Mouse (Mus musculus) olfactory bulb, adult 2 months (tissue): ENCODE results near the gene Mrps23. TPM values are rescaled to one million over a fixed set of nuclear protein-coding genes. Genes with fewer than 3 reads are reported as not detected.
"Not testable (repeated sequence)": the region's sequence is repeated elsewhere in the genome, so short reads cannot be mapped to it uniquely, and the experiment has no call there.

Source experiments
- H3K27ac ChIP-seq: fragments of 200-500 bp; 2 replicates; pipeline ENCODE4 v1.5.1; 2012; ENCODE audit warnings: low read depth, low read length; ENCODE audit not compliant: insufficient read depth
- H3K4me1 ChIP-seq: fragments of 200-500 bp; 2 replicates; pipeline ENCODE4 v1.6.1; 2012; ENCODE audit warnings: low read length; ENCODE audit not compliant: control insufficient read depth, insufficient read depth
- H3K4me3 ChIP-seq: fragments of 200-500 bp; 2 replicates; pipeline ENCODE4 v1.5.1; 2012; ENCODE audit warnings: mild to moderate bottlenecking, low read depth, low read length, moderate library complexity; ENCODE audit not compliant: insufficient read depth
- CTCF ChIP-seq: fragments of 200-500 bp; IDR thresholded peaks from 2 replicates; pipeline ENCODE4 v1.5.1; 2012; ENCODE audit warnings: low read depth, mild to moderate bottlenecking, low read length, moderate library complexity; ENCODE audit not compliant: insufficient read depth
- POLR2A ChIP-seq: fragments of 200-500 bp; IDR thresholded peaks from 2 replicates; pipeline ENCODE4 v1.6.1; 2012; ENCODE audit warnings: mild to moderate bottlenecking, low read depth, low read length, moderate library complexity; ENCODE audit not compliant: insufficient read depth
- WGBS: fragments of 180-500 bp; shearing (Covaris S2); methylation state at CpG from one replicate; pipeline ENCODE4 v1.1.7; 2018; 5-methylcytosine and 5-hydroxymethylcytosine counted together
- polyA plus RNA-seq: library from polyadenylated mRNA; stranded (reverse); fragments of >200 nt; gene quantifications from 2 replicates; pipeline ENCODE4 v1.2.4, GENCODE M21; 2012; ENCODE audit warnings: low replicate concordance; ENCODE audit not compliant: missing spikeins, insufficient read depth, insufficient read length

Mrps23 gene
- polyA plus RNA-seq, 1 experiment = not detected

- Histone ChIP-seq H3K4me1 (peaks cover 5% of the 10 kb centered on the region; the same call in 1 of the 2 replicates), H3K4me3 (no peak overlapping the region), H3K27ac (no peak overlapping the region)
- TF ChIP-seq CTCF (no peak), POLR2A (no peak)
- 83% methylated on average over 2 of the region's 2 CpGs for WGBS
Observed at GRCm38 (mm10) chr11:88201172-88201571, 3.0 kb upstream of the Mrps23 start.

- H3K27ac ChIP-seq = no peak overlapping the region
- peaks cover 5% of the 10 kb centered on the region; the same call in 1 of the 2 replicates for H3K4me1 ChIP-seq
- TF ChIP-seq CTCF = no peak
- no peak for TF ChIP-seq POLR2A
- H3K4me3 ChIP-seq = no peak overlapping the region
- 21% methylated on average over 2 of the region's 2 CpGs for WGBS
Observed at GRCm38 (mm10) chr11:88202077-88202476, 2.1 kb upstream of the Mrps23 start.

- Histone ChIP-seq H3K4me3 (peak overlapping the region; percentile 77), H3K4me1 (peaks cover 5% of the 10 kb centered on the region; the same call in 1 of the 2 replicates), H3K27ac (no peak overlapping the region; the same call in 1 of the 2 replicates)
- TF ChIP-seq POLR2A (no peak), CTCF (no peak)
- WGBS = 31% methylated on average over 30 of the region's 30 CpGs
Observed at GRCm38 (mm10) chr11:88204593-88205368, 593 bp downstream of the Mrps23 start.

GRCm38 (mm10) chr11:88206576-88206975 is 2.4 kb downstream of the Mrps23 start:
- 74% methylated on average over 8 of the region's 8 CpGs for WGBS
- not testable (repeated sequence) for H3K4me3 ChIP-seq, H3K27ac ChIP-seq, H3K4me1 ChIP-seq

GRCm38 (mm10) chr11:88207697-88208096 is 3.5 kb downstream of the Mrps23 start:
- Histone ChIP-seq H3K4me3 (no peak overlapping the region), H3K27ac (no peak overlapping the region), H3K4me1 (peaks cover 5% of the 10 kb centered on the region; the same call in 1 of the 2 replicates)
- WGBS = 92% methylated on average over 2 of the region's 2 CpGs
- TF ChIP-seq POLR2A = no peak
- TF ChIP-seq CTCF = no peak

- Histone ChIP-seq H3K4me3 (no peak overlapping the region), H3K4me1 (peaks cover 9% of the 10 kb centered on the region), H3K27ac (no peak overlapping the region)
- WGBS = 84% methylated on average over 5 of the region's 5 CpGs
- TF ChIP-seq POLR2A = no peak
Observed at GRCm38 (mm10) chr11:88211824-88212582, 7.8 kb downstream of the Mrps23 start.

- H3K4me1 ChIP-seq = peaks cover 9% of the 10 kb centered on the region
- 61% methylated on average over 6 of the region's 6 CpGs for WGBS
- H3K27ac ChIP-seq = no peak overlapping the region
- TF ChIP-seq POLR2A (no peak), CTCF (no peak)
- no peak overlapping the region for H3K4me3 ChIP-seq
Observed at GRCm38 (mm10) chr11:88213757-88214156, 9.6 kb downstream of the Mrps23 start.

- TF ChIP-seq CTCF = 0 out of 2 replicates have a peak, but pooled peaks have one; percentile 17
- TF ChIP-seq POLR2A = 0 out of 2 replicates have a peak, but pooled peaks have one; percentile 41
- 27% methylated on average over 21 of the region's 21 CpGs for WGBS
- Histone ChIP-seq H3K4me3 (peak overlapping the region; percentile 25), H3K4me1 (peaks cover 9% of the 10 kb centered on the region), H3K27ac (peak overlapping the region; percentile 61)
Observed at GRCm38 (mm10) chr11:88214881-88215831, 11.0 kb downstream of the Mrps23 start.

GRCm38 (mm10) chr11:88216231-88216685 is 12.1 kb downstream of the Mrps23 start:
- 9% methylated on average over 10 of the region's 10 CpGs for WGBS
- H3K4me3 ChIP-seq = peak overlapping the region; percentile 25
- H3K4me1 ChIP-seq = peaks cover 9% of the 10 kb centered on the region
- peak overlapping the region; percentile 61 for H3K27ac ChIP-seq
- no peak for TF ChIP-seq POLR2A
- peak; percentile 84 for TF ChIP-seq CTCF
